31 mouse cellular contexts compared by ENCODE assay signal in the genomic region with DNA sequence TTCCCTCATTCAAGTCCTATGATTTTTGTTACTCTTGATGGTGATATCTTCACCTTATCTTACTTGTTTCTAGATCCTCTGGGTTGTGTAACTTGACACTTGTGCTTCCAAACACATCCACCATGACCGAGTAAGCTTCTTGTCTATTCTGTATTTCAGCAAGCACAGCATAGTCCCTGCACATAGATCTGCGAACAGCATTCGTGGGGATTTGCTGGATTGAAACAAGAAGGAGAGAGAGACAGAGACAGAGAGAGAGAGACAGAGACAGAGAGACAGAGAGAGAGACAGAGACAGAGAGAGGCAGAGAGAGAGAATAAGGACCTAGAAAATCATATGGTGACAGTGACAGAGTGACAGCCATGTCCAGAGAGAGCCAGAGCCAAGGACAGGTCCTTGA.
"Had no signal": no experiment of that assay in that cellular context is flagged by ENCODE, and none has a peak within 500 bp of the region (broad histone marks: within the 10 kb centered on the region; RNA-seq: fewer than 3 reads in every experiment).

No protein-coding gene starts in this region.

- H3K4me2 ChIP-seq: limb, embryonic 12.5 days; limb, embryonic 13.5 days; limb, embryonic 15.5 days; liver, embryonic 11.5 days; liver, embryonic 12.5 days; liver, embryonic 13.5 days; liver, embryonic 15.5 days; lung, embryonic 14.5 days; lung, embryonic 15.5 days; midbrain, embryonic 12.5 days; midbrain, embryonic 13.5 days; midbrain, embryonic 15.5 days; neural tube, embryonic 12.5 days had no signal

- H3K9me3 ChIP-seq: limb, embryonic 10.5 days; limb, embryonic 15.5 days; liver, embryonic 13.5 days; liver, embryonic 15.5 days; midbrain, embryonic 13.5 days; midbrain, embryonic 15.5 days; neural tube, embryonic 12.5 days had no signal

- H3K9ac ChIP-seq: limb, embryonic 12.5 days; limb, embryonic 13.5 days; limb, embryonic 15.5 days; liver, embryonic 12.5 days; liver, embryonic 13.5 days; liver, embryonic 14.5 days; liver, embryonic 15.5 days; liver, postnatal 0 days; lung, embryonic 14.5 days; lung, embryonic 15.5 days; midbrain, embryonic 12.5 days; midbrain, embryonic 13.5 days; midbrain, embryonic 15.5 days; neural tube, embryonic 12.5 days had no signal

- ATAC-seq: liver, embryonic 12.5 days; liver, postnatal 0 days; lung, postnatal 0 days; midbrain, embryonic 13.5 days; midbrain, embryonic 15.5 days; midbrain, embryonic 16.5 days had no signal

- H3K36me3 ChIP-seq: limb, embryonic 12.5 days; limb, embryonic 13.5 days; liver, embryonic 13.5 days; lung, embryonic 15.5 days; midbrain, embryonic 10.5 days; midbrain, embryonic 12.5 days; midbrain, embryonic 13.5 days; midbrain, embryonic 15.5 days; neural tube, embryonic 12.5 days had no signal

- H3K27ac ChIP-seq: left cerebral cortex, adult 2 months; limb, embryonic 10.5 days; limb, embryonic 12.5 days; limb, embryonic 13.5 days; limb, embryonic 15.5 days; liver, embryonic 12.5 days; liver, embryonic 13.5 days; liver, embryonic 14.5 days; liver, embryonic 15.5 days; lung, embryonic 15.5 days; macrophage; midbrain, embryonic 10.5 days; midbrain, embryonic 12.5 days; midbrain, embryonic 13.5 days; midbrain, embryonic 15.5 days; neural tube, embryonic 12.5 days had no signal

- H3K27me3 ChIP-seq: limb, embryonic 12.5 days; limb, embryonic 13.5 days; limb, embryonic 15.5 days; liver, embryonic 12.5 days; liver, embryonic 13.5 days; liver, embryonic 15.5 days; lung, embryonic 15.5 days; megakaryocyte, embryonic 14.5 days; midbrain, embryonic 12.5 days; midbrain, embryonic 13.5 days; midbrain, embryonic 15.5 days; neural tube, embryonic 12.5 days had no signal

- DNase-seq: left cerebral cortex, postnatal 4 days; liver; liver, embryonic 13.5 days; liver, postnatal 0 days; lung, adult 18-20 months; lung, adult 2 months; lung, embryonic 14.5 days; lung, postnatal 10 days; lung, postnatal 14 days; lung, postnatal 36 days; lung, postnatal 4 days had no signal

- H3K4me3 ChIP-seq: left cerebral cortex, adult 2 months; limb, embryonic 10.5 days; limb, embryonic 12.5 days; limb, embryonic 13.5 days; limb, embryonic 15.5 days; liver, embryonic 12.5 days; liver, embryonic 13.5 days; liver, embryonic 15.5 days; lung, embryonic 15.5 days; megakaryocyte, embryonic 14.5 days; midbrain, embryonic 10.5 days; midbrain, embryonic 12.5 days; midbrain, embryonic 13.5 days; midbrain, embryonic 15.5 days; myocyte; neural tube, embryonic 12.5 days had no signal

- H3K4me1 ChIP-seq: liver, embryonic 12.5 days; liver, embryonic 13.5 days; liver, embryonic 15.5 days; megakaryocyte, embryonic 14.5 days; midbrain, embryonic 10.5 days; midbrain, embryonic 12.5 days; midbrain, embryonic 13.5 days; midbrain, embryonic 15.5 days; neural tube, embryonic 12.5 days had no signal
